ENCODE assay signal across 26 mouse cellular contexts in the genomic region with DNA sequence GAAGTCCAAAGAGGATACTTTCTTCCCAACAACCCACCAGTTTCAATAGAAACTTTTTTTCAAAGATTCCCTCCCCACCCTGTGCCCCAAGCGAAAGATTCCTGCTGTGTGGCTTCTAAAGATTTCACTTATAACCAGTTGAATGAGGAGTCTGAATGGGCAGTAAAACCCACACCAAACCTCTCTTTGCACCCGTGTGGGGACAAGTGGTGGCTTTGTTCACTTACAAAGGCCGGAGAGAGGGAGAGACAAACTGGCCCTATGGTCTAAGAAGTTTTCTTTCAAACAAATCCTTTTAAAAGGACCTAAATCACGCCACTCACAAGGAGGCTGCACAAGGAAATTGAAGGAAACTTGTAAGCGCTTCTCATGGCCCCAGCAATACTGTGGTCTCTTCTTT.
DNase-seq lines count a peak whose midpoint lies in the region; ATAC-seq lines count a peak whose summit lies in the region.
"Had no signal": no experiment of that assay in that cellular context is flagged by ENCODE, and none has a peak within 500 bp of the region (broad histone marks: within the 10 kb centered on the region; RNA-seq: fewer than 3 reads in every experiment).

No protein-coding gene starts in this region.

- ATAC-seq in neural tube, embryonic 11.5 days (ENCODE audit: insufficient read depth, low FRiP score, low TSS enrichment), result peak; percentile 58; the same call in 1 of the 2 replicates
- ATAC-seq in neural tube, embryonic 15.5 days (ENCODE audit: low FRiP score), result no peak
- ATAC-seq in neural tube, embryonic 13.5 days (ENCODE audit: low read depth), result 0 out of 2 replicates have a peak, but pooled peaks have one; percentile 18
- ATAC-seq: midbrain, embryonic 15.5 days; Patski had no signal

- intact Hi-C loops in heart, postnatal 36 days (cut with DNase I), result no loop called here
- intact Hi-C loops in left cerebral cortex, postnatal 25 days (cut with DNase I), result no loop called here

- no peak overlapping the region for H3K4me2 ChIP-seq in neural tube, embryonic 11.5 days (ENCODE audit: low read depth)
- H3K4me2 ChIP-seq in neural tube, embryonic 15.5 days, result no peak overlapping the region
- no peak overlapping the region for H3K4me2 ChIP-seq in neural tube, embryonic 13.5 days
- H3K4me2 ChIP-seq: embryonic facial prominence, embryonic 12.5 days; limb, embryonic 15.5 days; lung, embryonic 14.5 days; midbrain, embryonic 15.5 days had no signal

- DNase-seq in heart, adult 11 months, result peak; percentile 23
- no peak for DNase-seq in heart, postnatal 36 days
- peak; percentile 32 for DNase-seq in neural tube, embryonic 11.5 days (ENCODE audit: low spot score)
- peak; percentile 30 for DNase-seq in embryo, embryonic 9.5 days (ENCODE audit: extremely low spot score)
- no peak for DNase-seq in left cerebral cortex, postnatal 25 days (ENCODE audit: low spot score in 2 of 2)
- DNase-seq in spleen, postnatal 14 days (ENCODE audit: low spot score in 2 of 2), result no peak
- DNase-seq: adrenal gland, adult 2 months; cerebellum, adult 18-20 months; cerebellum, postnatal 25 days; gastrocnemius, adult 2 months; kidney, adult 2 months; layer of hippocampus, adult 9-11 months; left cerebral cortex, postnatal 4 days; lung, embryonic 14.5 days; right cerebral cortex, adult 18-20 months had no signal

- 21% methylated on average over 5 of the region's 5 CpGs for WGBS in neural tube, embryonic 11.5 days
- WGBS in neural tube, embryonic 15.5 days, result 15% methylated on average over 5 of the region's 5 CpGs
- WGBS in neural tube, embryonic 13.5 days, result 10% methylated on average over 5 of the region's 5 CpGs

- no peak overlapping the region for H3K27ac ChIP-seq in neural tube, embryonic 11.5 days (ENCODE audit: low read depth, low read length)
- no peak overlapping the region for H3K27ac ChIP-seq in neural tube, embryonic 15.5 days (replicated peaks)
- H3K27ac ChIP-seq in neural tube, embryonic 13.5 days (replicated peaks), result no peak overlapping the region
- H3K27ac ChIP-seq: embryonic facial prominence, embryonic 12.5 days; gastrocnemius, adult 2 months; heart, embryonic 10.5 days; kidney, postnatal 0 days; limb, embryonic 15.5 days; liver, embryonic 14.5 days; midbrain, embryonic 15.5 days had no signal

- H3K4me3 ChIP-seq in neural tube, embryonic 11.5 days (ENCODE audit: low read depth, low read length), result no peak overlapping the region
- H3K4me3 ChIP-seq in neural tube, embryonic 15.5 days (replicated peaks), result no peak overlapping the region
- no peak overlapping the region for H3K4me3 ChIP-seq in neural tube, embryonic 13.5 days
- H3K4me3 ChIP-seq: embryonic facial prominence, embryonic 12.5 days; gastrocnemius, adult 2 months; heart, embryonic 10.5 days; limb, embryonic 15.5 days; midbrain, embryonic 15.5 days had no signal

- H3K4me1 ChIP-seq in neural tube, embryonic 11.5 days (ENCODE audit: control insufficient read depth, insufficient read depth, low read length), result 0 out of 2 replicates have a peak, but pooled peaks cover 5% of the 10 kb centered on the region
- H3K4me1 ChIP-seq in neural tube, embryonic 15.5 days, result peaks cover 19% of the 10 kb centered on the region
- H3K4me1 ChIP-seq in neural tube, embryonic 13.5 days (replicated peaks), result peaks cover 39% of the 10 kb centered on the region

- no peaks in the 10 kb centered on the region for H3K36me3 ChIP-seq in neural tube, embryonic 11.5 days (ENCODE audit: control insufficient read depth, insufficient read depth, low read length)
- no peaks in the 10 kb centered on the region for H3K36me3 ChIP-seq in neural tube, embryonic 15.5 days
- H3K36me3 ChIP-seq in neural tube, embryonic 13.5 days, result no peaks in the 10 kb centered on the region
- H3K36me3 ChIP-seq: embryonic facial prominence, embryonic 12.5 days; G1E; heart, embryonic 10.5 days; limb, embryonic 15.5 days; midbrain, embryonic 15.5 days had no signal

- no peak overlapping the region for H3K9ac ChIP-seq in neural tube, embryonic 11.5 days (ENCODE audit: low read length)
- H3K9ac ChIP-seq in neural tube, embryonic 15.5 days (replicated peaks), result no peak overlapping the region
- no peak overlapping the region for H3K9ac ChIP-seq in neural tube, embryonic 13.5 days
- H3K9ac ChIP-seq: embryonic facial prominence, embryonic 12.5 days; limb, embryonic 15.5 days; liver, embryonic 14.5 days; lung, embryonic 14.5 days; midbrain, embryonic 15.5 days had no signal

- no peaks in the 10 kb centered on the region for H3K27me3 ChIP-seq in neural tube, embryonic 11.5 days (ENCODE audit: control insufficient read depth, insufficient read depth, low read length)
- no peaks in the 10 kb centered on the region for H3K27me3 ChIP-seq in neural tube, embryonic 15.5 days (replicated peaks)
- peaks cover 8% of the 10 kb centered on the region for H3K27me3 ChIP-seq in neural tube, embryonic 13.5 days
- H3K27me3 ChIP-seq: CH12.LX; embryonic facial prominence, embryonic 12.5 days; limb, embryonic 15.5 days; midbrain, embryonic 15.5 days; Patski had no signal

- H3K9me3 ChIP-seq in neural tube, embryonic 11.5 days (ENCODE audit: control insufficient read depth, low read length), result no peaks in the 10 kb centered on the region
- no peaks in the 10 kb centered on the region for H3K9me3 ChIP-seq in neural tube, embryonic 15.5 days (replicated peaks)
- no peaks in the 10 kb centered on the region for H3K9me3 ChIP-seq in neural tube, embryonic 13.5 days
- H3K9me3 ChIP-seq: embryonic facial prominence, embryonic 12.5 days; heart, embryonic 10.5 days; limb, embryonic 15.5 days; midbrain, embryonic 15.5 days had no signal

Comparison
In these comparisons a context has a peak if more than half of its experiments do, and no peak if none do; other contexts are left out.
1. DNase-seq: peak in heart, adult 11 months (single experiment), neural tube, embryonic 11.5 days (single experiment) and embryo, embryonic 9.5 days (single experiment); none in heart, postnatal 36 days (0 of 2), left cerebral cortex, postnatal 25 days (0 of 2) and spleen, postnatal 14 days (0 of 2).